Mouse (Mus musculus) embryonic fibroblast, embryonic 13.5 days (primary cell): ENCODE data around the gene Rock2.

Experiments used
- CTCF ChIP-seq: IDR thresholded peaks from 2 replicates; pipeline ENCODE4 v1.5.1; 2011; ENCODE audit warnings: mild to moderate bottlenecking, control low read depth, low read length, moderate library complexity, borderline replicate concordance; ENCODE audit not compliant: insufficient read depth
- POLR2A ChIP-seq: IDR thresholded peaks from 2 replicates; pipeline ENCODE4 v1.6.1; 2011; ENCODE audit warnings: low read depth, mild to moderate bottlenecking, control low read depth, low read length, moderate library complexity

DNA sequence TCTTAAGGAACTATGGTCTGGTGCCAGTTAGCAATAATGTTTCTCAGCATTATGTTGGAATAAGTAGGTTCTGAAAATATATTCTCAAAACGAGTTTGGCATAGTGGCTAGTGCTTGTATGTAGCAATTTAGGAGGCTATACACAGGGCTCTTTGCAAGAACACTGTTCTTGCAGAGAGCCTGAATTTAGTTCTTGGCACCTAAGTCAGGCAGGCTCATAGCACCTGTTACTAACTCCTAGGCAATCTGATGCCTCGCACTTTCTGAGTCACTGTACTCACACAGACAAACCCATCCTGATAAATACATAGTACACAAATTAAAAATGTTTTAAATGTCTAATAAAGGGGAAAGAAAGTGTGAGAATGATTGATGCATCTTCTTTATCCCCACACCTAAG is 33.2 kb downstream of the Rock2 start:
- TF ChIP-seq CTCF (no peak), POLR2A (no peak)
